Mouse (Mus musculus): ENCODE data around the gene AC141477.1. TPM values are rescaled to one million over a fixed set of nuclear protein-coding genes. Genes with fewer than 3 reads are reported as not detected.

AC141477.1 gene
- polyA plus RNA-seq (2017; shearing (Covaris generic)) = 8.1 TPM

DNA sequence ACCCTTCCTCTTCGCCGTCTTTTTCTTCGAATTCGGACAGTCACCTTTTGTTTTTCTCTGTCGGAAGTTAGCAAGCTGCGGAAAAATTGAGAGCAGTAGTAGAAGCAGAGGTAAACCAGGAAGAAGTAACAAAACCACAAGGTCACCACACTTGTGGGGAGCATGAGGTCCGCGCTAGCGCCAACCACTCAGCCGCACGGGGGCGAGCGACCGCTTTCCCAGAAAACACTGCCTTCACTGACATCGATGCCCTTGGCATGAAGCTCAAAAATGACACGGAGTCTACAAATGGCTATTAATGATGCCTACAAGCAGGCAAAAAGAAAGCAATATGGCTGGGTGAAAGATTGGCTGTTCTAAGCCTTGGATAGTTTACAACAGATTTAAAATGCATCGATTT, at the start of gene AC141477.1:
AC141477.1 (minus strand) TSS at position 164 of the 400 bp plus-strand sequence.

DNA sequence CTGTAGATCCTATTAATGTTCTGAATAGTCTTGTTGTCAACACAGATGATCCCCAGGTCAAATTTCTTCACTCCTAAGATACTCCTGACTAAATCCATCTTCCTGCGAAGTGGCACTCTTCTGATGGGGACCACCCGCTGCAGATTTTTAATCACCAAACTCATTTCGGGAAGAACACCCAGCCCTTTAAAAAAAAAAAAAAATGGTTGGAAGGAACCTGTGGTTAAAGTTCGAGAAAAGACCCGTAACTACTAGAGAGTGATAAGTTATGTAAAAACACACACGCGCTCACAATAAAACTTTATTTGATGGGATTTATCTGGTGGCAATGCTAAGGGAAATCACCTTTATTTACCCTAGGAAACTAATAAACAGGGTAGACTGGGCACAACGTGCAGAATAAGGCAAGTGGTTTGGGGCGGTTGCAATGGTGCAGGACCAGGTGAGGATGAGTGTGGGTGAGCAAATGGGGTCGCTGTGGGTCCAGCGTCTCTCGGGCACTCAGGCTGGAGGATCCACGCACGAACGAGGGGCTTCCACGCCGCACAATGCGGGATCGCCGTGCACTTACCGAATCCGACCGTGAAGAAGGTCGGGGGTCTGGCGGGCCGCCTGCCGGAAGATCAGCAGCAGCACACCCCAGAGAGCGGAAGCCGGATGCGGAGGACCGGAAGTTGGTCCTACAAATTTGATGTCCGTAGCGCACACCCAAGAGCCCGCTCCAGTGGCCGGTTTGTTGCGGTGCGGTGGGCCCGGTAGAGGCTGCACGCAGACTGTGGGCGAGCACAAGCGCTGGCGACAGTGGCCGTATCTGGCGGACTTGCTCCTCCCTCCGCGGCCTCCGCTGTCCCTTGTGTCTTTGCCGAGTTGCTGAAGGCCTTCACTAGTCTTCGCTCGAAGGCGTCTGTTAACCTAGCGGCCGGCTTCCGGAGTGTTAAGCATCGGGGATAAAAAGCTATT, 28.2 kb upstream of the AC141477.1 start, which contains the start of the genes Mcm3ap and Ybey:
Mcm3ap (plus strand) TSS at position 725 of the 960 bp plus-strand sequence.
Ybey (minus strand) TSS at position 912 of the 960 bp plus-strand sequence.

DNA sequence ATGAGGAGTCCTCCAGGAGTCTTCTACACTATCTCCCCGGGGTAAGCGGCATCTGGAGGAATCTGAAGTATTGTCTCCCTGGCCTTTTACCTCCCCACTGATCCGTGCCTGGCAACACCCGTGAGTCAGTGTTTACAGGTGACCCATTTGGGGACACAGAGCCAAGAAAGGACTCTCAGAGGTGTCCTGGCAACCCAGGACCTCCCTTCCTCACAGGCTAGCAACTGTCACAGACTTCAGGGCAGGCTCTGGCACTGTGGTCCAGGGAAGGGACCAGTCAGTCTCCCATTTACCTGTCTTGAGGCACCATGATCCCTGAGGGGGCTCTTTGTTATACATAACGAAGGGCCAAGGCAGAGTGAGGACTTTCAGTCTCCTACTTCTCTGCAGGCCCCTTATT, 8.6 kb upstream of the AC141477.1 start, which contains the start of gene 2610028H24Rik:
2610028H24Rik (plus strand) TSS at position 231 of the 400 bp plus-strand sequence.

DNA sequence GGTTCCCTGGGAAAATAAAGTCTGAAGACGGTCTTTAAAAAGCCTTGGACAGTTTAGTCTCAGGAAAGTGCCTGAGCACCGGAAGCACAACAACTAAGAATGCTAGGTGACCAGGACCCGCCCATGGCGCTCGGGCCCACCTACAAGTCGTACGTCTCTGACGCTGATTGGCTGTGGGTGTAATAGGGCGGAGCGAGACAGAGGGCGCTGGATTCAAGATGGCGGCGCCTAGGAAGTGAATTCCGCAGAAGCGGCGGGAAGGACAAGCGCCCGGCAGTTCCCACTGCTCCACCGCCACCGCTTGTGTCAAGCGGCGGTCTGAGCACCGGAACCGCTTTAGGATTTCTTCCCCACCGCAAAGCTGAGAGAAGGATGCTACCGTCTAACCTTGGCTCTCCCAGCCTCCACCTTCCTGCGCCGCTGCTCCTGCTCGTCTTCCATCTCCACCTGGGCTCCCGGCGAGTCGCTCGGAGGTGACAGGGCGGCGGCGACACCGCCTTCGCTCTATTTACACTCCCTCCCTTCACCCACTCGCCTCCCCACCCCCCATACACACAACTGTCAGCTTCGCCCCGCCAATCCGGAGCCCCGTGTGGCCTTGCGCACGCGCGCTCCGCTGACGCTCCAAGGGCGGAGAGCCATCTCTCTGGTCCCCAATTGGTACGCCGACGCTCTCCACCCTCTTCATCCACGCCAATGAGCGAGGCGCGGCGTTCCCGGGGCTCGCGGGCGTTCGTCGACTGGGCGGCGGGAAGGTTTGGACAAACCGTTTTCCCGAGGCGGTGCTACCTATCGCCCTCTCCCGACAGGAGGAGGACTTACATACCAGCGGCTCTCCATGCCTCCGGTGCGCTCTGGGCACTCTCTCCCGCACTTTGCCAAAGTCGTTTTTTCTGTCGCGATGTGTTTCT, 2.2 kb upstream of the AC141477.1 start, which contains the start of gene Pcnt:
Pcnt (minus strand) TSS at position 609 of the 911 bp plus-strand sequence.

Other genes with a start within 250 kb of the AC141477.1 start
- 25.0 TPM for gene Prmt2, start 202.6 kb downstream of the AC141477.1 start, polyA plus RNA-seq (2017; shearing (Covaris generic))
- not detected for gene S100b, start 186.6 kb downstream of the AC141477.1 start, polyA plus RNA-seq (2017; shearing (Covaris generic))
- 8.3 TPM for gene Dip2a, start 95.2 kb downstream of the AC141477.1 start, polyA plus RNA-seq (2017; shearing (Covaris generic))
- 20.7 TPM for gene Pcnt, start 2.3 kb upstream of the AC141477.1 start, polyA plus RNA-seq (2017; shearing (Covaris generic))
- gene 2610028H24Rik, start 8.6 kb upstream of the AC141477.1 start, polyA plus RNA-seq (2017; shearing (Covaris generic)) = not detected
- 77.5 TPM for gene Mcm3ap, start 28.5 kb upstream of the AC141477.1 start, polyA plus RNA-seq (2017; shearing (Covaris generic))
- 4.0 TPM for gene Ybey, start 28.7 kb upstream of the AC141477.1 start, polyA plus RNA-seq (2017; shearing (Covaris generic))
- 10.9 TPM for gene Lss, start 91.1 kb upstream of the AC141477.1 start, polyA plus RNA-seq (2017; shearing (Covaris generic))
- 0.17 TPM for gene Spatc1l, start 121.8 kb upstream of the AC141477.1 start, polyA plus RNA-seq (2017; shearing (Covaris generic))
- not detected for gene Ftcd, start 135.2 kb upstream of the AC141477.1 start, polyA plus RNA-seq (2017; shearing (Covaris generic))
- gene Col6a2, start 183.2 kb upstream of the AC141477.1 start, polyA plus RNA-seq (2017; shearing (Covaris generic)) = not detected

Measured in CD4-positive, CD25-positive, alpha-beta regulatory T cell (primary cell).